Mouse (Mus musculus) liver, embryonic 16.5 days (tissue): ENCODE results near the gene Zfp365. TPM values are rescaled to one million over a fixed set of nuclear protein-coding genes. Genes with fewer than 3 reads are reported as not detected.

Source experiments
- ATAC-seq: fragments of 200-750 bp; cut with Nextera tagmentation; 2 replicates; pipeline ENCODE4 v1.8.0; 2017; ENCODE audit warnings: low read depth, mild to moderate bottlenecking, moderate number of reproducible peaks, moderate library complexity
- H3K27ac ChIP-seq: fragments of 300-500 bp; sonication (generic); 2 replicates; pipeline ENCODE4 v1.5.1; 2014; ENCODE audit warnings: mild to moderate bottlenecking, low read length
- H3K27me3 ChIP-seq: fragments of 300-500 bp; sonication (generic); 2 replicates; pipeline ENCODE4 v1.6.1; 2014; ENCODE audit warnings: low read depth, low read length, mixed read lengths; ENCODE audit not compliant: control insufficient read depth, insufficient read depth
- H3K36me3 ChIP-seq: fragments of 300-500 bp; sonication (generic); 2 replicates; pipeline ENCODE4 v1.6.1; 2014; ENCODE audit warnings: mild to moderate bottlenecking; ENCODE audit not compliant: control insufficient read depth, insufficient read depth
- H3K4me1 ChIP-seq: fragments of 300-500 bp; sonication (generic); 2 replicates; pipeline ENCODE4 v1.6.1; 2014; ENCODE audit warnings: low read depth, low read length, mixed read lengths; ENCODE audit not compliant: control insufficient read depth
- H3K4me2 ChIP-seq: fragments of 300-500 bp; sonication (generic); 2 replicates; pipeline ENCODE4 v1.6.1; 2014; ENCODE audit warnings: low read depth, low read length, mixed read lengths
- H3K4me3 ChIP-seq: fragments of 300-500 bp; sonication (generic); 2 replicates; pipeline ENCODE4 v1.5.1; 2014; ENCODE audit warnings: low read depth, mild to moderate bottlenecking, low read length
- H3K9ac ChIP-seq: fragments of 300-500 bp; sonication (generic); 2 replicates; pipeline ENCODE4 v1.6.1; 2014; ENCODE audit warnings: low read depth, low read length
- H3K9me3 ChIP-seq: fragments of 300-500 bp; sonication (generic); replicated peaks from 2 replicates; pipeline ENCODE4 v1.6.1; 2016; ENCODE audit warnings: low read length; ENCODE audit not compliant: control insufficient read depth
- WGBS: fragments of 180-500 bp; shearing (Covaris S2); extraction: QIAGEN DNeasy Blood & Tissue Kit; methylation state at CpG from one replicate; pipeline ENCODE4 v1.1.7; 2014; ENCODE audit not compliant: insufficient replicate concordance; 5-methylcytosine and 5-hydroxymethylcytosine counted together
- polyA plus RNA-seq: library from polyadenylated mRNA; unstranded; fragments of >200 nt; fragmentation: Nextera tagmentation; extraction: Ambion mirVana; gene quantifications from 2 replicates; pipeline ENCODE4 v1.2.1, GENCODE M21; 2015

Gene Zfp365
- not detected in 2 replicates for polyA plus RNA-seq

- Histone ChIP-seq H3K27ac (no peak within 1 kb of the TSS), H3K9me3 (no peaks in the 10 kb centered on the region), H3K4me3 (peak within 1 kb of the TSS; percentile 55), H3K9ac (no peak within 1 kb of the TSS), H3K4me1 (no peaks in the 10 kb centered on the region), H3K4me2 (peak within 1 kb of the TSS; percentile 68), H3K36me3 (no peaks in the 10 kb centered on the region), H3K27me3 (peaks cover 15% of the 10 kb centered on the region)
- ATAC-seq = no peak
- WGBS = 3% methylated on average over 42 of the region's 43 CpGs
These were observed at the start of gene Zfp365 for GRCm38 (mm10) chr10:67912337-67912776. Gene Zfp365 (minus strand): TSS chr10:67912662.

DNA sequence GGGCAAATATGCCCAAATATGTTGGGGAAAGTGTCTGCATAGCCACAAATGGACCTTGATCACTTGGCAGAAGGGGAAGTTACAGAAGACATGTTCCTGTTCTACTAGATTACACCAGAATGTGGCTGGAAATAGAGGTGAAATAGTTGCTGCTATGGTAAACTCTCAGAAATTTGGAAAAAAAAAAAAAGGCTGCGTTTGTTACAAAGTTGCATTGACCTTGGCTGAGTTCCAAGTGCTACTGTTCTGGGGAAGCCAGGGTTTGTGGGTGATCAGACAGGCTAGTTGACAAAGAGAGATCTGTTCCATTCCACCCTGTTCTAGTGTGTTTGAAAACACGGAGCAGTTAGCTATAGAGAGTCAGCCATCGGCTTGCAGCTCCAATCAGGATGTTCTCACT, 47.5 kb upstream of the Zfp365 start:
- H3K27ac ChIP-seq = no peak overlapping the region
- ATAC-seq = no peak
- H3K36me3 ChIP-seq = no peaks in the 10 kb centered on the region
- no peaks in the 10 kb centered on the region for H3K27me3 ChIP-seq
- no peaks in the 10 kb centered on the region for H3K4me1 ChIP-seq
- H3K4me3 ChIP-seq = no peak overlapping the region
- no peak overlapping the region for H3K4me2 ChIP-seq
- WGBS = 51% methylated on average over 3 of the region's 3 CpGs
- H3K9ac ChIP-seq = no peak overlapping the region
- H3K9me3 ChIP-seq = no peaks in the 10 kb centered on the region

DNA sequence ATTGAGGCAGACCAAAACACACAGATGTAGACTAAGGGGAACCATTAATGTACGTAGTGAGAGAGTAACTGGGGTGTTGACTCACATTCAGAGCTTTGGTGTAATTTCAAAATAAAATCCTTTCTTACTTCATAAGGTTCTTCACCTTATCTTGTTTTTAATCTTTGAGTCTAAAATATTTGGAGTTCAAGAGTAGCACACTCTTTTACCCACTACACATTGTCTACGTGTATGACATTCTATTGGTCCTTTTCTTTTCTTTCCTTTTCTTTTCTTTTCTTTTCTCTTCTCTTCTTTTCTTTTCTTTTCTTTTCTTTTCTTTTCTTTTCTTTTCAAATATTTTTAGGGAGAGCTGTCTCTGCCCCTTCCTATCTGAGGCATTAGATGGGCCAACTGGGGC, 43.5 kb upstream of the Zfp365 start:
- no peak for ATAC-seq
- 65% methylated on average over 2 of the region's 2 CpGs for WGBS
- H3K4me2 ChIP-seq = no peak overlapping the region

DNA sequence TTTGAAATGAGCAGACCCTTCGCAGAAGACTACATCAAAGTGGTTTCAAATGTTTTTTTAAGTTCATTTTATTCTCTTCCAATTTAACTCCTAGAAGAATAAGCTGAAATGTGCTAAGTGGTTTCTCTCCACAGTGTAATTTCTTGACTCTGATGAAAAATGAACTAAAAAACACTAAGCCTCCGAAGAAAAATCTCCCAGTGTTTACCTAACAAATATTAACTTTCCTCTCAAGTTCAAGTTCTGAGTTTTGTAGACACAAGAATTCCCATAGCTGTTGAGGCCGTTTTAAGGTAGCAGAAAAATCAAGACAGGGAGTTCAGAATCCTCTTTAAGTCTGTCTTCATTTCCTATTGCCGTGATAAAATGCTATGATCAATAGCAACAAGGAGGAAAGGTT, 39.2 kb upstream of the Zfp365 start:
- H3K36me3 ChIP-seq = no peaks in the 10 kb centered on the region
- WGBS = 57% methylated on average over 4 of the region's 4 CpGs
- no peak for ATAC-seq
- H3K4me3 ChIP-seq = no peak overlapping the region
- no peaks in the 10 kb centered on the region for H3K4me1 ChIP-seq
- no peaks in the 10 kb centered on the region for H3K9me3 ChIP-seq
- no peaks in the 10 kb centered on the region for H3K27me3 ChIP-seq
- no peak overlapping the region for H3K4me2 ChIP-seq
- no peak overlapping the region for H3K27ac ChIP-seq
- H3K9ac ChIP-seq = no peak overlapping the region

More for the DNA sequence above, 43.5 kb upstream of the Zfp365 start:
- Histone ChIP-seq H3K4me1 (no peaks in the 10 kb centered on the region), H3K4me3 (no peak overlapping the region), H3K36me3 (no peaks in the 10 kb centered on the region), H3K9ac (no peak overlapping the region), H3K27me3 (no peaks in the 10 kb centered on the region), H3K27ac (no peak overlapping the region), H3K9me3 (no peaks in the 10 kb centered on the region)

DNA sequence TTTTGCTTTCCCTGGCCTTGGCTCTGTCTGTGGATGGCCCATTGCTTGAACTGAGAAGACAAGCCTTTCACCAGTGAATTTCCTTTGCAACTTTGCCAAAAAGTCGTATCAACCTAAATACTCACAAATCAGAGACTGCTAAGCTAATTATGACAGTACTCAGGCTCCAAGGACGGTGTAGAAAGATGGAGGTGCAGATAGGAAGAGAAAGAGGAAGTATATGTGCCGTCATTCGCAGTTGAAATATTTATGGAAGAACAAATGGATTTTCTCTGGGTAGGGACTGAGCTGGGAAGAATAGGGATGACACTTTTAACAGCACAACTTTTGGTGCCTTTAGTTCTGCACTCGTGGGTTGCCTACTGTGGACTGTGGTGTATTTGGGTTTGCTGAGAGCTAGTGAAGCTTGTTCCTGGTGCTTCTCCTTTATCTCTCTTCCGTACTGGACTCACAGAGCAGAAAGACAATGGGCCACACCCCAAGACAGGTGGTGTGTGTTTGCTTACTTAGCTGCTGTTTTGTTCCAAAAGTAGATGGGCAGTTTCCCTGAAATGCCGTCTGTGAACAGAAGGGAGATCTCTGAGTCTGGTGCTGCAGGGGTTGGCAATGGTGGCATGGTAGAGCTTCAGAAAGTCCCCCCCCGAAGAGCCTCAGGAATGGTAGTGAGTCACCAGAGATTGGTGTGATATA, 37.7 kb upstream of the Zfp365 start:
- no peaks in the 10 kb centered on the region for H3K27me3 ChIP-seq
- ATAC-seq = no peak
- H3K36me3 ChIP-seq = no peaks in the 10 kb centered on the region
- 20% methylated on average over 8 of the region's 8 CpGs for WGBS
- H3K9ac ChIP-seq = no peak overlapping the region
- H3K27ac ChIP-seq = no peak overlapping the region
- no peak overlapping the region for H3K4me2 ChIP-seq
- no peaks in the 10 kb centered on the region for H3K4me1 ChIP-seq
- H3K4me3 ChIP-seq = no peak overlapping the region
- no peaks in the 10 kb centered on the region for H3K9me3 ChIP-seq

DNA sequence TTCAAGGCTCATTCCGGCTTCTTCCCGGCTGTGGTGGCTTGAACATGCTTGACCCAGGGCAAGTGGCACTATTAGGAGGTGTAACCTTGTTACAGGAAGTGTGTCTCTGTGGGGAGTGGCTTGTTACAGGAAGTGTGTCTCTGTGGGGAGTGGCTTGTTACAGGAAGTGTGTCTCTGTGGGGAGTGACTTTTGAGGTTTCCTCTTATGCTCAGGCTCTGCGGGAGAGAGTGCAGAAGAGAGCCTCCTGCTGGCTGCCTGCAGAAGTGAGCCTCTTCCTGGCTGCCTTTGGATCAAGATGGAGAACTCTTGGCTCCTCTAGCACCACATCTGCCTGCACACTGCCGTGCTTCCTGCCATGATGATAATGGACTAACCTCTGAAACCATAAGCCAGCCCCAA, 31.1 kb upstream of the Zfp365 start:
- Histone ChIP-seq H3K4me2 (no peak overlapping the region), H3K4me3 (no peak overlapping the region), H3K9ac (no peak overlapping the region), H3K36me3 (no peaks in the 10 kb centered on the region), H3K9me3 (no peaks in the 10 kb centered on the region), H3K27ac (no peak overlapping the region), H3K4me1 (no peaks in the 10 kb centered on the region), H3K27me3 (no peaks in the 10 kb centered on the region)
- no peak for ATAC-seq
- WGBS = 65% methylated on average over 4 of the region's 4 CpGs

GRCm38 (mm10) chr10:67939546-67939945, 27.1 kb upstream of the Zfp365 start:
- Histone ChIP-seq H3K9ac (no peak overlapping the region), H3K27ac (no peak overlapping the region), H3K4me2 (no peak overlapping the region), H3K4me1 (no peaks in the 10 kb centered on the region), H3K27me3 (no peaks in the 10 kb centered on the region), H3K4me3 (no peak overlapping the region), H3K36me3 (no peaks in the 10 kb centered on the region), H3K9me3 (no peaks in the 10 kb centered on the region)
- 67% methylated on average over 12 of the region's 12 CpGs for WGBS
- no peak for ATAC-seq

DNA sequence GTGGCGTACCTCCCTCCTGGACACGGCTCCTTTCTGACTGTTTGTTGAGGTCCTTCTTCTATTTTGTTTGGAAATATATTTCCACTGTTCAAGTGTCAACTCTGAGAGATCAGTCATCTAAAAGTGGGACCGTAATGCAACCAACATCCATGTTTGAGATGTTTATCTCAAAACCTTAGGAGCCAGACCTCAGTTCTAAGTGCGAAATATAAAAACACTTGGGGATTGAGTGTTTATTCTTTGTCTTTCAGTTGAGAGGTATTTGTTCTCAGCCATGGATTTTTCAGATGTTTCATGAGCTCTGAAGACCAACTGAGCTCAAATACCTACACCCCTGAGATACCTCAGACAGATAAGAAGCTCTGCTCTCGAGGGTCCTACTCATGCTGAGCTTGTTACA, 25.3 kb upstream of the Zfp365 start:
- Histone ChIP-seq H3K4me3 (no peak overlapping the region), H3K27me3 (no peaks in the 10 kb centered on the region), H3K9ac (no peak overlapping the region), H3K27ac (no peak overlapping the region), H3K9me3 (no peaks in the 10 kb centered on the region), H3K4me2 (no peak overlapping the region), H3K4me1 (no peaks in the 10 kb centered on the region), H3K36me3 (no peaks in the 10 kb centered on the region)
- no peak for ATAC-seq
- 64% methylated on average over 5 of the region's 5 CpGs for WGBS

GRCm38 (mm10) chr10:67936944-67937343, 24.5 kb upstream of the Zfp365 start:
- no peak overlapping the region for H3K9ac ChIP-seq
- H3K4me3 ChIP-seq = no peak overlapping the region
- H3K4me2 ChIP-seq = no peak overlapping the region
- H3K4me1 ChIP-seq = no peaks in the 10 kb centered on the region
- no peak for ATAC-seq
- no peaks in the 10 kb centered on the region for H3K27me3 ChIP-seq
- no peaks in the 10 kb centered on the region for H3K36me3 ChIP-seq
- no peak overlapping the region for H3K27ac ChIP-seq
- 49% methylated on average over 4 of the region's 4 CpGs for WGBS
- H3K9me3 ChIP-seq = no peaks in the 10 kb centered on the region
